Mouse (Mus musculus) hematopoietic stem cell, adult 5-6 weeks (primary cell): ENCODE measurements around the gene Ntn5. TPM values are rescaled to one million over a fixed set of nuclear protein-coding genes. Genes with fewer than 3 reads are reported as not detected.

ENCODE experiments used
- ATAC-seq, 2 experiments: fragments of 125-278 bp in 1 of 2; replicated peaks in 1 of 2; 2 replicates each; pipeline ENCODE4 v1.8.0; 2016 to 2017; ENCODE audit warnings: inconsistent platforms in 2 of 2, mild to moderate bottlenecking in 2 of 2, moderate number of reproducible peaks in 2 of 2, low read depth in 1 of 2, moderate TSS enrichment in 1 of 2; ENCODE audit not compliant: low FRiP score in 2 of 2, poor library complexity in 2 of 2, severe bottlenecking in 2 of 2, insufficient read depth in 1 of 2, low TSS enrichment in 1 of 2
- total RNA-seq: library from RNA; stranded (forward); fragments of 172-1452, 232-1000 nt; gene quantifications from 2 replicates; pipeline ENCODE4 v1.2.3, GENCODE M21; 2017

Ntn5 gene
- not detected in 2 replicates for total RNA-seq

DNA sequence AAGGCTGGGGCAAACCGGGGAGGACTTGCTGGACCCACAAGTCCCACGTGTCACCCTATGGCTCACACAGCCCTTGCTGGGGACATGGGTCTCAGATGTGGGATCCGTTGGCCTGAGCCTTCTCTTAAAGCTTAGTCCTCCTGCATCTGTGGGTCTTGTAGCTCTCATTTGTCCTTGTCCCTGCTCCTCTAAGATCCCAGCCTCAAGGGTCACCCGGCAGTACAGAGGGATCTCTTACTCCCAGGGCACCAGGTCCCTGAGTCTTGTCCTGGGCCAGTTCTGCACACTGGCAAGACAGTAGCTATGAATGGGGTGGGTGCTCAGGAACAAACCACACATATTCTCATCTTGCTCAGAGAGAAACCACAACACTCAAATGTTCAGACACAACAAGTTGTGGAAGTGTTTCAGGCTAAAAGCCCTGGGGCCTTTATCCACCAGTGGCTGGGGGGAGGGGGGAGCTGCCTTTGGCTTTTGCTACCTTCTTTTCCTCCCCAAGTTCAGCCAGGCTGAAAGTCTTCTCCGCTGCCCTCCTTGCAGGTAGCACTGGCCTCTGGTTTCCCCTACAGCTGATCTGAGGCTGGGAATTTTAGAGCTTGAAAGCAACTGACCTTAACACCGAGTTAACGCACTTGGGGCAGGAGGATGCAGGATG is at the start of gene Ntn5:
Gene Ntn5, plus strand, starts transcription at position 627 of the 655 bp plus-strand sequence.
- ATAC-seq, result no peak

DNA sequence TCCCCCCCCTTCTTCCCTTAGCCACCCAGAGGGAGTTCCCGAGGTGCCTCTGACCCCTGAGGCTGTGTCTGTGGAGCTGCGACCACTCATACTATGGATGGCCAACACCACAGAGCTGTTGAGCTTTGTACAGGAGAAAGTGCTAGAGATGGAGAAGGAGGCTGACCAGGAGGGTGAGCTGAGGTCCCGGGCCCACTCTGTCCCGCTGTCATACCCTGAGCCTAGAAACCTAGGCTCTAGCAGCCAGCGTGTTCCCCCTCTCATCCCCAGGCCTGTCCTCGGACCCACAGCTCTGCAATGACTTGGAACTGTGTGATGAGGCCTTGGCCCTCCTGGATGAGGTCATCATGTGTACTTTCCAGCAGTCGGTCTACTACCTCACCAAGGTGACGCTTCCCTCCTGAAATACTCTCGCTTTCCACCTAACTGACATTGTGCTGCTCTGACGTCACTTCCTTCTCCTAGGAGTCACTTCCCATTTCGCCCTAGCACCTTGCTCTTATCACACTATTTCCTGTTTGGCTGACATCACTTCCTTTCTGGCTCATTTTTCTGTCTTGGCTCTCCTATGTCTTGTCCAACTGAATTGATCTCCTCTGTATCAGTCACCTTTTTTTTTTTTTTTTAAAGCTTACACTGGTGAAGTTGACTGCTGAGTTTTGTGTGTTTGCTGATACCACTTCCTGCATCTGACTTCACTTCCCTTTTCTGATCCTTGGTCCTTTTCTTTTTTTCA is 48.7 kb upstream of the Ntn5 start:
- ATAC-seq, result peak; percentile 73 to 82

DNA sequence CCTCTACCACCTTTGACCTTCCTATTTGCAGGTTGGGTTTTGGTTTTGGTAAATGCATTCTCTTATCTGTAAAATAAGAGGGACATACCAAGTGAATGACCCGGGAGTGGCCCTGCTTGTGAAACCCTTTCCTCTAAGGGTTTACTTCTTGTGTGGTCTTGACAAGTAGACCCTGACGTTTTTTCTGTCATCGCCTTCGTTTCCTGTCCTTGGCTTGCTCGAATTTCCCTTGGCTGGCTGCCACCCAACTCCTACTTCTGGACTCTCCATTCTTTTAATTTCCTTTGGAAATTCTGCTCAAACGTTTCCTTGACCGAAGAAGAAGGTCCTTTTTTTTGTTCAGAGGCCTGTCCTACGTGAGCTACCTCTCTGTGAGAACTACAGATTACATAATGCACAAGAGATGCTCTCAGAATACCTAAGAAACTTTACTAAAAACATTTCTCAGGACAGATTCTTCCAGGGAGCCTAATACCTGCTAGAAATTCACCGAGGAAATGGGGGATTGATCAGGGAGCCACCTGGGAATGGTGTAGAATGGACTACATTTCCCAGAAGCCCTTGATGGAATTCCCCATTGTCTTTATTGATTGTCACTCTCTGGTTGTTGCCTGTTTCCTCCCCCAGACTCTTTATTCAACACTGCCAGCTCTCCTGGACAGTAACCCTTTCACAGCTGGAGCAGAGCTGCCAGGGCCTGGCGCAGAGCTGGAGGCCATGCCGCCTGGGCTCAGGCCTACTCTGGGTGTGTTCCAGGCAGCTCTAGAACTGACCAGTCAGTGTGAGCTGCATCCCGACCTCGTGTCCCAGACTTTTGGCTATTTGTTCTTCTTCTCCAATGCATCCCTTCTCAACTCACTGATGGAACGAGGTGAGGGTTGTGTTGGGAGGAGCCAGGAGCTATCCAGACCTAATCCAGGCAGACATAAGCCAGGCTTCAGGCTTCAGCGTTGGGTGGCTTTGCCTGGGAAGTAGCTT is 47.8 kb upstream of the Ntn5 start:
- no peak; a peak in 1 of 4 replicates for ATAC-seq

DNA sequence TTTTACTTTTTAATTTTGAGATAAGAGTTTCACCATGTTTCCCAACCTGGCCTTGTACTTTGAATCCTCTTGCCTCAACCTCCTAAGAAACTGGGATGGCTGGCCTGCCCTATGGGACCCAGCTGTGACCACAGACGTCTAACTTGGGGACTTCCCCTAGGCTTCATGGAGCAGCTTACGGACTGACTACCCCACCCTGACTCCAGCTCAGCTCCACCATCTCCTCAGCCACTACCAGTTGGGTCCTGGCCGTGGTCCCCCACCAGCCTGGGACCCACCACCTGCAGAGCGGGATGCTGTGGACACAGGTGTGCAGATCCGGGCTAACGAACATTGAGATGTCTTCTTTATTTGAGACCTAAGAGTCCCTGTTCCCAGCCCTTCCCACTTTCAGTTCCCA is 46.1 kb upstream of the Ntn5 start:
- ATAC-seq, result no peak

DNA sequence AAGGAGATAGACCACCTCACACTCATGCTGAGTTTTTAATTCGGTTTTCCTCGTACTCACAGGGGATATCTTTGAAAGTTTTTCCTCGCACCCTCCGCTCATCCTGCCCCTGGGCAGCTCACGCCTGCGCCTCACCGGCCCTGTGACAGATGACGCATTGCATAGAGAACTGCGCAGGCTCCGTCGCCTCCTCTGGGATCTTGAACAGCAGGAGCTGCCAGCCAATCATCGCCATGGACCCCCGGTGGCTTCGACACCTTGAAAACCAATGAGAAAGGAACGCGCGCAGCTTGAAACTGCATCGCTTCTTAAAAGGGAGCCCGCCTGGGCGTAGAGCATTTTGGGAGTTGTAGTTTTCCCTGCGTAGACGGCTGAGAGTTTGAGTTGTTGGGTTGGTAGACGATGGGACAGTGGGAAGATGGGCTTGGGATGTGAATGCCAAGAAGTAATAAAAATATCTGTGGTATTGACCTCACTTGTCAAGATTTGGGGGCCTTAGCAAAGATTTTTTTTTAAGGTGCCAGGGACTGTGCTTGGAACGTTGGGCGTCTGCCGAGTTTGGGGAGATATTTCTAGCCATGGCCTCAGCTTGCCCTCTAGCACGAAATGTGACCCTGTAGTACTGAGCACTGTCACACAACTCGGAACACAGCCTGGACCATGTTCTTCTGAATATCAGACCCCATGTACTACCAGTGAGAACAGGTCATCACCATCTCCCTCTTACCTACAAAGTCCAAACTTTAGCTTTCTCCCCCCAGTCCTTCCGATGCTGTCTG is 45.0 kb upstream of the Ntn5 start:
- no peak for ATAC-seq

DNA sequence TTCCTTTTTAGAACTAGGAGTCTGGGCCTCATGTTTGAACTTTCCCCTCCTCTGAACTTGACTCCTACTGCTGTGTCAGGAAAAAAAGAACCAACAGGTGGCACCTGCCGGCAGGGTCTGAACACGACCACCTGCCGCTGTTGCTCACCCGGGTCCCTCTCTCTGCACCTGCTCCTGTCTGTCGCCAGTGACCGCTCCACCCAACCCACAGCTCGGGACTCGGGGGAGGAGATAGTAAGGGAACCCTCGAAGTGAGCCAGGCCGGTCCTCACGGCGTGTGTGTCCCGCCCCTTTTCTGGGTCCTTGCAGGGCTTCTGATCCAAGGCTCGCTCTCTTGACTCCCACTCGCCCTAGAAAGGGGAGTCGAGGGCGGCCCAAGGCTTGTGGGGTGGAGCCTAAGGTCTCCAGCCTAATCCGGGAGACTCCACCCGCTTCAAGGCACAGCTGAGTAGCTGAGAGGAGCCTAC is 44.2 kb upstream of the Ntn5 start, which contains the start of gene Mamstr:
Gene Mamstr, plus strand, starts transcription at position 417 of the 467 bp plus-strand sequence.
- no peak for ATAC-seq

DNA sequence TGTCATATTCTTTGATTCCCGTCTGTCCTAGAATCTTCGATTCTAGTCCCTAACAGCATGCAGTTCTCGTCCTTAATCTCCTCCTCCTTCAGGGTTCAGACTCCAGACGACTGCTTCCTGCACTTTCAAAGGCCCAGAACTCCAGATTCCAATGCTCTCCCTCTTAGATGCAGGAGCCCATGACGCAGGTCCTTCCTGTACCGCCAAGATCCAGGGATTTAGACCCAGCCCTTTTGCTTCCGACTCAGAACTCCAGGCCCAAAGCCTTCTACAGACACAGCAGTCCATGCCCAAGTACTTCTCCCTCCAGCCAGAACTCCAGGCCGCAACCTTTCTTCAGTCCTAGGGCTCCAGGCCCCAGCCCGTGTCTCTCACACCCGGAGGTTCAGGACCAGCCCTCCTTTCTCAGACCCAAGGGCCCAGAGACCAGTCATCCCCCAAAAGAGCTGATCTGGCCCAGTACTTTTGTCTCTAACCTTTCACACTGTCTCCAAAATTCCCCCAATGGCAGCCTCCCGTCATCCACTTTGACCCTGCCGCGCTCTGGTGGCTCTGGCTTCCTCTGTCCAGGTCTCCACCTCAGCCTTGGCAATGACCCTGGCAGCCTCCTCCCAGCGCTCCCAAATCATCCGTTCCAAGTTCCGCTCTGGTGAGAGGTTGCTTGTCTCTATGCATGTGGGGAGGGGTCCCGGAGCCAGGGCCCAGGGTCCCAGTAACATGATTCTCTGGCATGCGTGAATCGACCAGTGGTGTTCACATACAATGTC is 43.4 kb upstream of the Ntn5 start:
- ATAC-seq, result no peak

DNA sequence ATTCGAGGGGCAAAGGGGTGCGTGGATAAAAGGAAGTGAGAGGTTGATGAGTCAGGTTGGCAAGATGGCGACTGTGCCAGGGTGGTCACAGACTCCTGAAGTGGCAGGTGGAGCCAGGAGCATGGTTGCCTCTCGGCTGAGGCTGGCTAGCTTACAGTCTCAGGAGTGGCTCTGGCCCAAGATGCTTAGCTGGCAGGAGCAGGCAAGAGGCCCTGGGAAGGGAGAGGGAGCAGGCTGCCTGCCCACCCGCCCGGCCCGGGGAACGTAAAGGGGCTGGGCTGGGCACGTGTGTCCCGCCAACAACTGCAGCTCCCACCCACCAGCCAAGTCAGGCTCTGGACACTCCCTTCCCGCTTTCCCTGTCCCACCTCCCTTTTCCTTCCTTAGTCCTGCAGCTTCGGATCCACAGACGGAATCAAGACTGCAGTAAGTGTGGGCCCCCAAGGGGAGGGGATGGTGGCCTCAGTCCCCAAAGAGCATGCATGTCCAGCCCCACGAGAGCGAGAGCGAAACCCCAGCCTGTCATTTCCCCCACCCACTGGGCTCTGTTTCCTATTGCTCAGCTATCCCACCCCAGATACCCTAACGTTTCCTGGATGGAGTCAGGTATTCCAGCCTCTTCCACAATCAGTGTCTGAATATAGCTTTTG is 42.3 kb upstream of the Ntn5 start:
- no peak for ATAC-seq

DNA sequence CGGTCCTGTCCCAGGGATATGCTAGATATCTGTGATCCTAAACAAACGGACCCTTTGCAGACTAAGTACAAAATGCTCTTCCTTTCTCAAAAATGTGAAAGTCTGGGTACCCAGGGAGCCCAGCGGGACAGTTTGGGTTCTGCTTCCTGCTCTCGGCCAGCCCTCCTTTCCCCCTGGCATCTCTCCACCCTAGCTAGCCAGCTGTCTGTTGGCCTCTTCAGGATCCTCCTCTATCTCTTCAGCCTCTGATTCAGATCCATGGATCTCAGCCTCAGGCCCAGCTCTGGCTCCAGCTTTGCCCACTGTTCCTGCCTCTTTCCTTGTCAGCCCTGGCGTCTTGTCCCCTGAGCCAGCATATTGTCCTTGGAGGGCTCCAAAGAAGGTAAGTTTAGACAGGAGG is 41.7 kb upstream of the Ntn5 start:
- ATAC-seq, result no peak

DNA sequence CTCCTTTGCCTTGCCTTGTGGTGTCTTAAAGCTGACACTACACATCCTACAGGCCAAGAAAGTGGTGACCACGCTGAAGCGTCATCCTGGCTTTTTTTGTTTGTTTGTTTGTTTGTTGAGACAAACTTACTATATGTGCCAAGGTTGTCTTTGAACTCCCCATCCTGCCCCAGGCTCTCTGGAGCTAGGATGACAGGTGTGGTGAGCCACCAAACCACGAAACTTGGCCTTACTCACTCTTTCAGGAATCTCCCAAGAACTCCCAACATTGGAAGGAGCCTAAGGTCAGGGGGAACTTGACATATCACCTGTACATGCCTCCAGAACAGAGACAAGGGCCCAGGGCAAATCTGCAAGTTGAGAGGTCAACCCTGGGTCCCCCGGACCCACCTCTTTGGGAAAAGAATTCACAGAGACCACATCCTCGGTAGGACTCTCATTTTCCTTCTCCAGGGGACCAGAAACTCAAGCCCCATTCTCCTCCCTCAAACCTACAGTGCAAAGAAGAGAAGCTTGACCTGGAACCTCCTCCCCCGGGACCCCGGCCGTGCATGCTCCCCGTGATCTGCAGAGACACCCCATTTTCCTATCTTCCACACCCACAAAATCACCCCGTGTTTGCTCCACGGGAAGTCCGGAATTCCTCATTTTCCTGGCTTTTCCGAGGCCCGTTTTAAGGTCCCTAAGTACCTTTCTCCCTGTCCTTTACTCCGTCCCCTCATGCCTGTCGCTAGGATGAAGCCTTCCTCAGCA is 41.1 kb upstream of the Ntn5 start:
- no peak for ATAC-seq

DNA sequence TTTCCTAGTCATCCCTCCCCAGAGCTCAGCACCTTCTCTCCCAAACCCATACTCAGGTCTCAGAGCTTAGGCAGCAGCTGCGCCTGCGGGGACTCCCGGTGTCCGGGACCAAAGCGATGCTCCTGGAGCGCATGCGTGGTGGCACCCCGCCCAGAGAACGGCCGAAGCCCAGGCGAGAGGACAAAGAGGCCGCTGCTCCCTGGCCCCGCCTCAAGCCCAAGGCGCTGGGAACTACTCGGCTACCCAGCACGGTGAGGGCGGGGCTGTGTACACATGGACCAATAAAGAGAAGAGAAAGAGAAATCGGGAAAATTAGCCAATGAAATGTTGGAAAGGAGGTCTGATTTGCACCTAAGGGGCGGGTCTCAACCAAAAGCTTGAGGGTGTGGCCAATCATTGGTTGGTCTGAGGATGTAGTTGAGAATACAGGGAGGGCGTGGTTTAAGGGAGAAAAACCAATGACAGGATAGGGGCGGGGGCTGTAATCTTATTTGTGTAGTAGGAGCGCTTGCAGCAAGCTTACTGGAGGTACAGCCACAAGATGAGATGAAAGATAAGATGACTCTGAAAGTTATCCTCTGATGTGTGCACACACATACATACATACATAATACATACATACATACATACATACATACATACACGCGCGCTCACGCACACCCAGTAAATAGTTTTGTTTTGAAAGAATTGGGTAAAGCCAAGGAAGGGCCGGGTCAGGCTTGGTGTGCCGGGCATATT is 40.2 kb upstream of the Ntn5 start:
- ATAC-seq, result peak; percentile 82 to 91

DNA sequence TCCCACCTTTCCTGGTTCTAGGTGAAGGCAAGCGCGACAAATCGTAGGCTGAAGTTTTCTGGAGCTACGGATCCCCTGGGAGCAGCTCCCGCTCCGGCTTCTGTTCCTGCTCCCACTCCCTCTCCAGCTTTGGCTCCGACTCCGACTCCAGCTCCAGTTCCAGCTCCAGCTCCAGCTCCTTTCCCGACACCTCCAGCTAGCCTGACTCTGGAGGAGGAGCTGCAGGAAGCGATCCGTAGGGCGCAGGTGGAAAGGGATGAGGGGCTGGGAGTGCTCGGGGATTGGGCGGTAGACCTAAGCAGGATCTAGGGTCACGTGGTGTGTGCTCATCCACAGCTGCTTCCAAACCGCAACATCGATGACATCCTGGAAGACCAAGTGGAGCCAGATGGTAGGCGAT is 39.6 kb upstream of the Ntn5 start:
- ATAC-seq, result no peak

DNA sequence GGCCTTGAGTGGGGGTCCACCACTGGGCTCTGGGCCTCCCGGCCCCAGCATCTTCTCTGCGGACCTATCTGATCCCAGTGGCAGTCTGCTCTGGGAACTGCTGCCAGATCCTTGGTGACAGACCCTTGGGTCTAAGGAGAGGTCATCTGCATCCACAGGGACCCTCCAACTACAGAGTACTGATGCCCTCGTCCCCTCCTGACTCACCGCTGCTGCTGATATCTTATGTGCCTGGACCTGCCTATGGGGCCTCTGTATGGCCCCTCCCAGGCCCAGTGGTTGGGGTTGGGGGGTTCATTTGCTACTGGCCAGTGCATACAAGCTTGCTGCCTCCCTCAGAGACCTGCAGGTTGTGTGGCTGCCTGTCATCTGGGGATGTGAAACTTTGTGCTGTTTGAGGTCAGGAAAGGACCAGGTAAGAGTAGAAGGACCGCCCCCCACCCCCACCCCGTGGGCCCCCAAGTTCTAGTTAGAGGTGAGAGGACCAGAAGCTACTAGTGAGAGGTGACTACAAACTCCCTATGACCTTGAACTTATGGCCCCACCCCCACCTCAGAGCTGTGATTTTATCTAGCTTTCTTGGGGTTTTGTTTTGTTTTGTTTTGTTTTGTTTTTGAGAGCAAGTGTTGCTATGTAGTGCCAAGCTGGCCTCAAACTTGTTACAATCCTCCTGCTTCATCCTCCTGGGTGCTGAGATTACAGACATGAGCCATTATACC is 38.8 kb upstream of the Ntn5 start:
- ATAC-seq, result no peak

DNA sequence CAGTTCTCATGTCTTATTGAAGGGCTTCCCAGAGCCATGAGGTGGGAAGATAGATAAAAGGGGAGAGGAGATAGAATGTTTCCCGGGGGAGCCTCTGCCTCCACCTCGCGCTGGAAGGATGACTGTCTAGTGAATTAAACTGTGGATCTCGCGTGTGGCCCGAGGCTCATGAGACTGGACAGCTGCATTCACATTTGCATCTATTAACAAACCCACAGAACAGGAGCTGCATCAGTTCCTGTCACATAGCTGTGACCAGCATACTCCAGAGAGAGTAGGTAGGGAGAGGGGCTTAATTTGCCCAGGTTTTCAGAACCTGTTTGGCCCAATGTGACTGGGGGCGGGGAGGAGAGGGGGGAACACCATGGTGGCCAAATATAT is 38.2 kb upstream of the Ntn5 start:
- no peak for ATAC-seq
